Mouse (Mus musculus): ENCODE measurements around the gene Spsb1.

- no peak for TF ChIP-seq CTCF (IDR thresholded peaks at IDR 0.05; ENCODE audit: control insufficient read depth, insufficient read depth, low read length)
- no peak for TF ChIP-seq POLR2A (IDR thresholded peaks at IDR 0.05; ENCODE audit: borderline replicate concordance, control insufficient read depth, low read depth, low read length)
Measured at GRCm38 (mm10) chr4:149920886-149921285, 34.0 kb downstream of the Spsb1 start.

Data from bone marrow, adult 2 months (tissue).